Mouse (Mus musculus) embryonic fibroblast, embryonic 13.5 days (primary cell): Measurements from ENCODE around the gene Pcdh17. TPM values are rescaled to one million over a fixed set of nuclear protein-coding genes. Genes with fewer than 3 reads are reported as not detected.
A peak's percentile ranks its signal among the peaks of the same experiment; 100 is the strongest.

Experiments used
- H3K27ac ChIP-seq: 2 replicates; pipeline ENCODE4 v1.5.1; 2012; ENCODE audit warnings: low read length, control low read depth, inconsistent platforms; ENCODE audit not compliant: insufficient read depth
- H3K4me1 ChIP-seq: 2 replicates; pipeline ENCODE4 v1.6.1; 2011; ENCODE audit warnings: low read length; ENCODE audit not compliant: control insufficient read depth, insufficient read depth
- H3K4me3 ChIP-seq: 2 replicates; pipeline ENCODE4 v1.5.1; 2011; ENCODE audit warnings: mild to moderate bottlenecking, control low read depth, low read length; ENCODE audit not compliant: insufficient read depth
- CTCF ChIP-seq: IDR thresholded peaks from 2 replicates; pipeline ENCODE4 v1.5.1; 2011; ENCODE audit warnings: mild to moderate bottlenecking, control low read depth, low read length, moderate library complexity, borderline replicate concordance; ENCODE audit not compliant: insufficient read depth
- POLR2A ChIP-seq: IDR thresholded peaks from 2 replicates; pipeline ENCODE4 v1.6.1; 2011; ENCODE audit warnings: low read depth, mild to moderate bottlenecking, control low read depth, low read length, moderate library complexity
- polyA plus RNA-seq: library from polyadenylated mRNA; stranded (reverse); fragments of >200 nt; gene quantifications from 2 replicates; pipeline ENCODE4 v1.2.4, GENCODE M21; 2011; ENCODE audit warnings: low read depth; ENCODE audit not compliant: missing spikeins, insufficient read length

The Pcdh17 gene
- 0.27 and 0.61 TPM in 2 replicates for polyA plus RNA-seq

- TF ChIP-seq POLR2A (peak; percentile 82), CTCF (no peak)
- H3K4me1 ChIP-seq, result no peaks in the 10 kb centered on the region
- H3K4me3 ChIP-seq, result peak within 1 kb of the TSS; percentile 76
- no peak within 1 kb of the TSS for H3K27ac ChIP-seq
These were observed at the start of gene Pcdh17 for GRCm38 (mm10) chr14:84443288-84443686. Pcdh17 (plus strand) TSS chr14:84443563.

GRCm38 (mm10) chr14:84397137-84397536 lies 46.2 kb upstream of the Pcdh17 start:
- Histone ChIP-seq H3K4me1 (no peaks in the 10 kb centered on the region), H3K27ac (no peak overlapping the region), H3K4me3 (no peak overlapping the region)
- TF ChIP-seq POLR2A, result no peak

GRCm38 (mm10) chr14:84424736-84425135 lies 18.6 kb upstream of the Pcdh17 start:
- H3K4me1 ChIP-seq, result no peaks in the 10 kb centered on the region
- no peak for TF ChIP-seq CTCF
- no peak for TF ChIP-seq POLR2A
- no peak overlapping the region for H3K27ac ChIP-seq
- no peak overlapping the region for H3K4me3 ChIP-seq

GRCm38 (mm10) chr14:84426616-84427015 lies 16.7 kb upstream of the Pcdh17 start:
- no peak overlapping the region for H3K4me3 ChIP-seq
- H3K4me1 ChIP-seq, result no peaks in the 10 kb centered on the region
- no peak for TF ChIP-seq POLR2A
- no peak for TF ChIP-seq CTCF
- H3K27ac ChIP-seq, result no peak overlapping the region

GRCm38 (mm10) chr14:84438066-84438770 lies 5.1 kb upstream of the Pcdh17 start:
- Histone ChIP-seq H3K4me1 (no peaks in the 10 kb centered on the region), H3K27ac (no peak overlapping the region), H3K4me3 (no peak overlapping the region)
- TF ChIP-seq CTCF (no peak), POLR2A (no peak)

- Histone ChIP-seq H3K4me1 (no peaks in the 10 kb centered on the region), H3K4me3 (no peak overlapping the region), H3K27ac (no peak overlapping the region)
- no peak for TF ChIP-seq CTCF
- TF ChIP-seq POLR2A, result no peak
These were observed 2.5 kb upstream of the Pcdh17 start for GRCm38 (mm10) chr14:84440903-84441302.

- Histone ChIP-seq H3K4me3 (peak overlapping the region; percentile 76), H3K4me1 (no peaks in the 10 kb centered on the region), H3K27ac (no peak overlapping the region)
- TF ChIP-seq POLR2A, result no peak
- TF ChIP-seq CTCF, result no peak
These were observed 655 bp upstream of the Pcdh17 start for GRCm38 (mm10) chr14:84442528-84443287.

- no peak overlapping the region for H3K27ac ChIP-seq
These were observed 398 bp downstream of the Pcdh17 start for GRCm38 (mm10) chr14:84443761-84444160.

GRCm38 (mm10) chr14:84444276-84444662 lies 906 bp downstream of the Pcdh17 start:
- Histone ChIP-seq H3K27ac (no peak overlapping the region), H3K4me1 (no peaks in the 10 kb centered on the region), H3K4me3 (peak overlapping the region; percentile 41)
- TF ChIP-seq POLR2A, result no peak
- TF ChIP-seq CTCF, result no peak

More at GRCm38 (mm10) chr14:84443761-84444160, 398 bp downstream of the Pcdh17 start:
- TF ChIP-seq CTCF (no peak), POLR2A (no peak)
- Histone ChIP-seq H3K4me1 (no peaks in the 10 kb centered on the region), H3K4me3 (peak overlapping the region; percentile 41)
